Mouse (Mus musculus): ENCODE measurements around the gene Bbs12.

GRCm38 (mm10) chr3:37366381-37367053, 54.2 kb downstream of the Bbs12 start:
- TF ChIP-seq CTCF (IDR thresholded peaks at IDR 0.05; ENCODE audit: borderline replicate concordance, insufficient read depth, low read length) (no peak), POLR2A (IDR thresholded peaks at IDR 0.05; ENCODE audit: low read depth, low read length) (no peak)
